Mouse (Mus musculus) heart, adult 9 months (tissue): ENCODE data around the gene Tbc1d19.

ENCODE experiments used
- DNase-seq, 2 experiments: peaks; one replicate each; pipeline ENCODE4 v3.0.0; 2022; ENCODE audit warnings: low spot score in 2 of 2

Gene Tbc1d19

GRCm38 (mm10) chr5:53909201-53909600, 99.8 kb downstream of the Tbc1d19 start:
- no peak for DNase-seq

- DNase-seq: no peak
Measured at GRCm38 (mm10) chr5:53920416-53920815, 111.0 kb downstream of the Tbc1d19 start.

DNA sequence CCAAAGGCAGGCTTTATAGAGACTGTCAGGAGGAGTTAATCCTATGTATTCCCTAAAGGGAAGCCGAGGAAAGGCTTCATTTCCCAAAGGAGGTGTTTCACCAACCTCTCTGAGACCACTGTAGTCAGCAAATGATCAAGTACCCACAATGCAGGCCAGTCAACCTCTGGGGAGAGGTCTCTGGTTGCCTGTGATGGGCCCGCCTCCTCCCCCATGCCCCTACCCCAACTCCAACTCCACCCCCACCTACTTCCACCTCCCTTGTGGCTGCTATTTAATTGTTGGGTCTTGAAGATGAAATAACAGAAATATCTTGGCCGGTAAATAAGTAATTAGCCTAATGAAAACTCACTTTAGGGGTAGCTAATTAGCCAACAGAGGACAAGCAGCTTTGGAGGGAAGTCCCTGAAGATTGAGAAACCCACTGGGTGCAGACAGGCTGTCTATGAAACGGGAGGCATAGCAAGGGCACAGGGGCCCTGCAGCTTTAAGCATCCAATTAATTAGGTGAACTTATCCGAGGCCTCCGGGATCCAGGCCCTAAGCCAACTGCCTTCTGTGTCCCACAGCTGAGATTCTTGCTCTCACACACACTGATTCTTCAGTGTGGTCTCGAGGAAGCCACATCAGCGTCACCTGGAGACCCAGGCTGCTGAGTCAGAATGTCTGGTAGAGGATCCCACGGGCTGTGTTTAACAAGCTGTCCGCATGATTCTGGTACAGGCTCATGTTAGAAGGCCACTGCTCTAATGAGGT, 112.9 kb downstream of the Tbc1d19 start:
- no peak for DNase-seq

DNA sequence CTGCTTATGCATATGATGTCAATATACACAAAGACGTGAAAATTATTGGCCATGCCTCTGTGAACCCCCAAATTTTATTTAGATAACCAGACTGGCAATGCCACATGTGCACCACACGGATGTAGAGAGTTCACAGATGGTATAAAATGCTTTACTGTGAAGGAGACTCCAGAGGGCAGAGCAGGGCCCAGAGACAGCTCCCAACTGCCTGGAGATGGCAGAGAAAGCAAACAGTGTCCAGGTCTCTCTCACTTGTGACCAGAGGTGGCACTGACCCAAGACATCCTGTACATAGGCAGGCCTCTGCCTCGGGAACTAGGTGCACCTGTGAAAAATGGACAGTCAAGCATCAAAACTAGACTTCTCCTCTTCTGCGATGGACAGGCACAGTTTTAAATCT, 114.6 kb downstream of the Tbc1d19 start:
- no peak for DNase-seq

DNA sequence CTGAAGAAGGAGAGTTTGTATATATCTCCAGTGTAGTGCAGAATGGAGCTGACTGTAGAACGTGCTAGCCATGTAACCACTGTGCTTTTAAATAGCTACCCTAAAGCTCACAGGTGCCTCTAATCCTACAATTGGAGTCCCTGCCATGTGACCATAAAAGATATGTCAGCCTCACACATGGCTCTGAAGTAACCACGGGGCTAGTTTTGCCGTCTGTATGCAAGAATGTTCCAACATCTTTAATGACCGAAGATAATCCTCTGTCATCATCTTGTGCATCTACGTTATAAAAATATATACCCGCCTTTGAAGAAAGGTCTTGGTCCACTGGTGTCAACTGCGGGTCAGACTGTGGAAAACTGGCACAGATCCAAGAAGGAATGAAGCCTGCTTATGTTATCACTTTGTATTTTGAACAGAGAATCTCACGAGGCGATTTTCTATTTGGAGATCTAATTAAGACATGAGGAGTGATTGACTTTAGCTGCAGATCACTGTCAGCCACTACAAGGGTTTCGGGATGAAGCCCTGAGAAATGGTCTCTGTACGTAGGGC, 117.0 kb downstream of the Tbc1d19 start:
- DNase-seq: no peak

DNA sequence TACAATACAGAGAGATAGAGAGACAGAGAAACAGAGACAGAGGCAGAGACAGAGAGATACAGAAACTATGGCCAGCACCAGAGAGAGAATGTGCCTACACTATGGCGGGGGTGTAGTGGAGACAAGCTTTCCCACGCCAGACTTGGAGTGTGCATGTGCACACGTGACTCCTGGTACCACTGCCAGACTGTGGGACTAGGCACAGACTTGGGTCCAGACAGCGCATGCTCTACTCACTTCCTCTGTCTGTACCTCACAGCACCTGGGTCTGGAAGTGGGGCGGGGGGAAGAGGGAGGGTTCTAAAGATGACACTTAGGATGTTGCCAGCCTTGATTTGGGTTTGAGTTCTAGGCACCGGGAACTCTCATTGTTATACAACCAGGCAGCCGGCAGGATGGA, 118.5 kb downstream of the Tbc1d19 start:
- no peak for DNase-seq

- no peak for DNase-seq
Measured at GRCm38 (mm10) chr5:53928537-53928936, 119.1 kb downstream of the Tbc1d19 start.

DNA sequence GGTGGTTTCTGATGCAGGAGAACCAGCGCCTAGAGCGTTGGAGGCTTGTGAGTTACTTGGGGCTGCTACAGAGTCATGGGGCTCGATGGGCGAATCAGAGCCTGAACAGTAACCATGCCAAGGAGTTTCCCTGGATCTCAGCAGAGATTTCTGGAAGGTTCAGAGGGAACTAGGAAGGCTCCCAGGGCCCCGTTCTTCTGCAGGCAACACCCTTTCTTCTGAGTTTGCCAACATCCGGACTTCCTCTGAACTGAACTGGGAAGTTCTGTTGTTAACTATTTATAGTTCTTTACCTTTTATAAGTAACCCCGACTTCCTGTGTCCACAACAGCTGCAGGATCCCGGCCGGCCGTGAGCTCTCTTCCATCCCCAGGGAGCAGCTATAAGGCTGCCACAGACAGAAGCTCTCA, 119.8 kb downstream of the Tbc1d19 start:
- DNase-seq: peak; percentile 68 to 80

- peak in 1 of 2 experiments; percentile 22 for DNase-seq
Measured at GRCm38 (mm10) chr5:53929814-53930213, 120.4 kb downstream of the Tbc1d19 start.

DNA sequence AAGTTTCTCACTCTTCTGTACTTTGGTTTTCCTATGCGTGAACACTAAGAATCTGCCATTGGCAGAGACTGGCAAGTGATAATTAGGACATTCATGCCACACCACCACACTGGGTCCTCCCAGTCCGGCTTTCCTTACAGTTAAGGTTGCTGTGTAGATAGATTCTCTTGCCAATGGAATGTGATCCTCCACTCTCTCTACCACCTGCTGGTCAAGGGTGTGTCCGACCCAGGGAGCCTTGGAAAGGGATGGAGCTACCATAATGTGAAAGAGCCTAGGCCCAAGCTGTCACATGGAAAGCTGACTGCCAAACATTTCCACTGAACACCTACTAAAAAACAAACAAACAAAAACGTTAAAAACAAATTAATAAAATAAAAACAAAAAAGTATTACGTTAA, 121.6 kb downstream of the Tbc1d19 start:
- no peak for DNase-seq

- DNase-seq: peak; percentile 83 to 85
Measured at GRCm38 (mm10) chr5:53933628-53934027, 124.2 kb downstream of the Tbc1d19 start.

- no peak for DNase-seq
Measured at GRCm38 (mm10) chr5:53934040-53934439, 124.6 kb downstream of the Tbc1d19 start.

- peak in 1 of 2 experiments; percentile 20 for DNase-seq
Measured at GRCm38 (mm10) chr5:53934826-53935225, 125.4 kb downstream of the Tbc1d19 start.

DNA sequence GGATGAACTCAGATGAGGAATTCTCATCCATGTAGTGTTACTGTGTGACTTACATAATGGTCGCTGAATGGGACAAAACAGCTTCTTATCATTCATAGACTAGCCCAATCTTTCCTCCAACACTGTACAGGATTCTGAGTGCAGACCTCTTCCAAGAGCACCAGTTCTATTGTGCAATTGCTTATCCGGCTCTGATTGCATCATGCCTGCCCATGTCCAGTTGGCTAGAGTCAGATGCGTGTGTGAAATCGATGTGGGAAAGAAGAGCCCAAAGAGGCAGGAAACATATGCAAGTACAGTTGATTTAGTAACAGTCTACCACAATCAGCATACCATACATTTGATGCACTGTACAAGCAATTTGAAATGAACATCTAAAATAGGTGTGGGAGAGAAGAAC, 127.8 kb downstream of the Tbc1d19 start:
- peak; percentile 67 to 71 for DNase-seq

GRCm38 (mm10) chr5:53939026-53939425, 129.6 kb downstream of the Tbc1d19 start:
- no peak for DNase-seq

DNA sequence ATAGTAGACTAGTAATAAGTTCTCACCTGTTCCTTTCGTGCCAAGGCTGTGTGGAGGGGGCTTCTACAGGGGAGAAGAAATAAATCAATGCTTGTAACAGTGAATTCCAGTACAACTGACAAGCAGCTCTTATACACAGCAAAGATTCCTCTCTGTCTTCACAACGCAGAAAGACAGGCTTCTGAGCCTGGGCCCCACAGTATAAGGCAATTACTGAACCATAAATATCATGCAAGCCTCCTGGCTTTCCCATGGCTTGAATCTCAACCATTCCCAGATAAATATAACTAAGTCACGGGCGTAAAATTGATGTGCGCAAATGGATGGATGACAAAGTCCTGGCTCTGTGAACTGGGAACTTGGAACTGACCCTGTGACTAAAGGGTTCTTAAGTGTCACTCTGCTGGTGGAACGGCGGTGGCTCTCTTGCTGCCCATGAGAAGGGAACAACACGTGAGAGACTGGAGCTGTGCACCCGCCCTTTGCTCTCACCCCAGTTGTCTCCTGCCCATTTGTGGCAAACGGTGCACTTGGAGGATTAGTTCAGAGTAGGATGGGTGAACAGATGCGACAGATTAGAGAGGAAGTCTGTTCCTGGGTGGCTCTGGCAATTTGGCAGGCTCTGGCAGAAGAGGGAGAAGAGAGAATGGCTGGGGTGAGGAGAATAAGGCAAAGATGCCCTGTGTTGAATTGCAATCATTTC, 132.1 kb downstream of the Tbc1d19 start:
- DNase-seq: no peak

GRCm38 (mm10) chr5:53942332-53942731, 132.9 kb downstream of the Tbc1d19 start:
- no peak for DNase-seq

DNA sequence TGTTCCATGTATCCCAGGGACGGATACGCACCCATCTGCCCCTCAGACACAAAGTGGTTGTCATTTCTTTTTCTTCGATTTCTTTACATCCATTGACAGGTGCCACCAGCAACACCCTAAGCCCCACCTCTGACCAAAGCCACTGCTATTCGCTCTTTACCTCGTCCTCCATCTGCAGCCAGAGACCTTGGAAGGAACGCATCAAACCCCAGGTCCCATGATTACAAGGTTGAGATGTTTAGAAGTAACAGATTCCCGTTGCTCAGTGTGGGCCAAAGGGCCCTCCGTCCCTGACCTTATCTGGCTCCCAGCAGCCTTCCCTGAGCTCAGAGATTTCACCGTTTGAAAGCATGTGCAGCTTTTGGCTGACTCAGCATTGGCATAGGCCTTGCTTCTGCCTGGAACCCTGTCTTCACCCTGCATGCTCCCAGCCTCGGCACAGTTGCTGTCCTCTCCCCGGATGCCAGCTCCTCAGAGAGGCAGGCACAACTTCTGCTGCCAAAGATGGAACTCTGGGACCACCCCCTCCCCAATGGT, 134.0 kb downstream of the Tbc1d19 start:
- DNase-seq: no peak

- no peak for DNase-seq
Measured at GRCm38 (mm10) chr5:53946747-53947146, 137.3 kb downstream of the Tbc1d19 start.

GRCm38 (mm10) chr5:53947549-53948183, 138.3 kb downstream of the Tbc1d19 start:
- DNase-seq: no peak

DNA sequence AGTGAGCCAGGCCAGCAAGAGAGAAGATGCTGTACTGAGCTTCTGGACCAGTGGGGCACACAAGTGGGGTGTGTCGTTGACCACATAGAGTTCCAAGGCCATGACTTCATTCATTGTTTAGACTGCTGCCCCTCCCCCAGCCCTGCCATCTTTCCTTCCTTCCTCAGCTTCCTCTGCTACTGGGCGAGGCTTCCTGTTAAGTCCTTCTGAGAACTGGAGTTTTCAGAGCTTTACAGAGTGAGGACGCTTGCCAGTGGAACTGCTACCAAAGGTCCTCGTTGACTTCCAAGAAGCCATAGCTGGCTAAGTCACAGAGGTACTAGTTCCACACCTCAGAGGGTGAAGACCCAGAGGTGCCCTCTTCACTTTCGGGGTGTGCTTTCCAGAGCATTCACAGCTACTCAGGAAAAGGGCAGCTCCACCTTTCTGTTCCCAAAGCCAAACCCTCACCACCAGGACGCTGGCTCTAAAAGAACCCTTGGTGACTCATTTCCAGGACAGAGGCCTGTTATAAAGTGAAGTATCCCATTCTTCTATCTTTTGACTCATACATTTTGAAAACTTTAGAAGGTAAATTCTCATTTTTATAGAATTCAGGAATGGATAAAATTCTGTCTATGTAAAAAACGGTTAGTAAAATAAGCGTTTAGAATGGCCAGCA, 139.3 kb downstream of the Tbc1d19 start:
- peak; percentile 87 to 88 for DNase-seq

DNA sequence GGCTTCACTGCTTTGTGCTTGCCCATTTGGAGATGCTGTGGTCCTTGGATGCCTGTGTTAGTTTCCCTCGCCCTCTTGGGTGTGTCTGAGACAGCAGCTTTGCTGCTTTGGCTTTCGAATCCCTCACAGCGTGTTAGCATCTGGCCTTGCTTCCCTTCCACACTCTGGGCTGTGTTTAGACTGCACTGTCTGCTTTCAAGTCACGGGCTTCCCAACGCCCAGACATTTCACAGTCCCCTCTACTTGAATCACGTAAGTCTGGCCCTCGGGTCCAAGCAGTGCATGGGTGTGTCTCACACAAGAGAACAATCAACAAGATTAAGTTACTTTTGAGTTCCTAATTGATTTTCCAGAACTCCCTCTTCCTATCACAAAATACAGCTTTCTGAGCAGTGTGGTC, 140.8 kb downstream of the Tbc1d19 start:
- DNase-seq: peak; percentile 63 to 85
